Mouse (Mus musculus) inflammation-experienced regulatory T-cells (primary cell): Measurements from ENCODE around the gene Gm3286. TPM values are rescaled to one million over a fixed set of nuclear protein-coding genes. Genes with fewer than 3 reads are reported as not detected.

Experiments used
- polyA plus RNA-seq, 2 experiments: library from polyadenylated mRNA; unstranded; fragments of 100-300 nt; shearing (Covaris generic); gene quantifications; one replicate each; pipeline ENCODE4 v1.2.1; 2017

Gm3286 gene
- under 1 TPM; 0.23 to 0.76 TPM for polyA plus RNA-seq

GRCm38 (mm10) chr5:95510458-95510857 lies at the start of gene Gm3286:
Gene Gm3286, plus strand, starts transcription at chr5:95510758.

Other genes with a start within 250 kb of the Gm3286 start
- gene Gm10424, start 238.0 kb upstream of the Gm3286 start, polyA plus RNA-seq = not detected
- 1 to 10 TPM in 1 of 2 experiments, under 1 TPM in 1; 0.16 to 1.5 TPM for gene Gm3259, start 204.8 kb upstream of the Gm3286 start, polyA plus RNA-seq
- not detected for gene D5Ertd577e, start 54.0 kb upstream of the Gm3286 start, polyA plus RNA-seq
- gene Gm7971, start 84.1 kb downstream of the Gm3286 start, polyA plus RNA-seq = not detected
- not detected for gene Gm7978, start 225.4 kb downstream of the Gm3286 start, polyA plus RNA-seq
- gene Gm7982, start 231.3 kb downstream of the Gm3286 start, polyA plus RNA-seq = 1 to 10 TPM in 1 of 2 experiments, not detected in 1; 3.3 TPM